Mouse (Mus musculus): ENCODE results near the gene Tmeff1. TPM values are rescaled to one million over a fixed set of nuclear protein-coding genes. Genes with fewer than 3 reads are reported as not detected.

Tmeff1 gene
- 16.7 and 16.8 TPM in 2 replicates for polyA plus RNA-seq (2015; fragmentation: Nextera tagmentation; extraction: Ambion mirVana)

GRCm38 (mm10) chr4:48584421-48585240 lies at the start of gene Tmeff1:
TSS of gene Tmeff1 (plus strand) at chr4:48585174.
- H3K9ac ChIP-seq (ENCODE audit: low read length) = peak within 1 kb of the TSS; percentile 83
- no peaks in the 10 kb centered on the region for H3K36me3 ChIP-seq (ENCODE audit: control insufficient read depth, insufficient read depth, low read length)
- peak within 1 kb of the TSS; percentile 79 for H3K4me3 ChIP-seq (ENCODE audit: low read depth, low read length)
- no peaks in the 10 kb centered on the region; the same call in 1 of the 2 replicates for H3K9me3 ChIP-seq (ENCODE audit: control insufficient read depth, low read length)
- DNase-seq (ENCODE audit: low spot score) (peak; percentile 47), ATAC-seq (ENCODE audit: low FRiP score, low TSS enrichment) (peak; percentile 46)
- H3K4me1 ChIP-seq (replicated peaks; ENCODE audit: control insufficient read depth, insufficient read depth) = 0 out of 2 replicates have a peak, but pooled peaks cover 3% of the 10 kb centered on the region
- TF ChIP-seq EP300 (optimal IDR thresholded peaks at IDR 0.05) (no peak), CTCF (IDR thresholded peaks at IDR 0.05; ENCODE audit: low read depth) (no peak)
- H3K27me3 ChIP-seq (ENCODE audit: control insufficient read depth, insufficient read depth, low read length) = no peaks in the 10 kb centered on the region
- 2% methylated on average over 42 of the region's 64 CpGs for WGBS
- peak within 1 kb of the TSS; percentile 90 for H3K4me2 ChIP-seq (replicated peaks; ENCODE audit: low read depth)
- H3K27ac ChIP-seq (replicated peaks) = peak within 1 kb of the TSS; percentile 88

DNA sequence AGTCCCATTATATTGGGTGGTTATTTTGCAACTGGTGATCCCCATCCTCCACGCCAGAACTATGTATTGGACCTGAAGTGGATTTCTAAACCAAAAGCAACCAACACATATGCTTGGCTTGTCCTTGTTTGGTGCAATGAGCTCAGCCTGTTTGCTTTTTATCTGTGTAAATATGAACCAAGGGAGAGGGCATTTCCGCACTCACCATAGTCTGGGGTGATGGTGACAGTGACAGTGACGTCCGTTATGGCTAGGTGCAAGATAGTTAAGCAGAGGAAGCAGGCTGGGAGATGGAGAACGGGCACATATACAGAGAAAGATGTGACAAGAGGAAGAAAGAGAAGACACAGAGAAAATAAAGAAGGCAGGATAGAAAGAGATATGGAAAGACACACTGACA lies 48.7 kb upstream of the Tmeff1 start:
- H3K9ac ChIP-seq (ENCODE audit: low read length) = no peak overlapping the region
- H3K36me3 ChIP-seq (ENCODE audit: control insufficient read depth, insufficient read depth, low read length) = no peaks in the 10 kb centered on the region
- ATAC-seq (ENCODE audit: low FRiP score, low TSS enrichment) (no peak), DNase-seq (ENCODE audit: low spot score) (no peak)
- H3K27me3 ChIP-seq (ENCODE audit: control insufficient read depth, insufficient read depth, low read length) = no peaks in the 10 kb centered on the region
- TF ChIP-seq EP300 (optimal IDR thresholded peaks at IDR 0.05) = no peak
- TF ChIP-seq CTCF (IDR thresholded peaks at IDR 0.05; ENCODE audit: low read depth) = no peak
- no peaks in the 10 kb centered on the region for H3K4me1 ChIP-seq (replicated peaks; ENCODE audit: control insufficient read depth, insufficient read depth)
- no peak overlapping the region for H3K27ac ChIP-seq (replicated peaks)
- H3K4me3 ChIP-seq (ENCODE audit: low read depth, low read length) = no peak overlapping the region
- no peaks in the 10 kb centered on the region for H3K9me3 ChIP-seq (ENCODE audit: control insufficient read depth, low read length)
- no peak overlapping the region for H3K4me2 ChIP-seq (replicated peaks; ENCODE audit: low read depth)
- 72% methylated on average over 5 of the region's 5 CpGs for WGBS

DNA sequence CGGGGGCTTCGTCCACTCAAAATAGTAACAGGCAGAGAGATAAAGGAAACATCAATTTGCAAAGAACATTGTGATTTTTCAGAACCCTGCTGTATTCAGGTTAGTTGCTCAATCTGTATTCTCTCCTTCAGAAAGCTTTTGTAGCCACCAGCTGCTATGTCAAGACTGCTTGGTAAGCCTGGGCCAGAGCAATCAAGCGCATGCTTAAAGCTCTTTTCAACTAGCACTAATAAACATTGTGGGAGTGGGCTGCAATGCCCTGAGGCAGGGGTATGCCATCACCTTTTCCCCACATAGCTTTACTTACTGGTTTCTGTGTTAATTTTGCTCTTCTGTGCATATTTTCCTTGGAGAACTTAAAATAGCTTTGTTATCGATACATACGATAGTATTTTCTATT lies 48.0 kb upstream of the Tmeff1 start:
- 81% methylated on average over 5 of the region's 5 CpGs for WGBS
- TF ChIP-seq CTCF (IDR thresholded peaks at IDR 0.05; ENCODE audit: low read depth) = no peak
- no peak for TF ChIP-seq EP300 (optimal IDR thresholded peaks at IDR 0.05)
- no peak for ATAC-seq (ENCODE audit: low FRiP score, low TSS enrichment)

DNA sequence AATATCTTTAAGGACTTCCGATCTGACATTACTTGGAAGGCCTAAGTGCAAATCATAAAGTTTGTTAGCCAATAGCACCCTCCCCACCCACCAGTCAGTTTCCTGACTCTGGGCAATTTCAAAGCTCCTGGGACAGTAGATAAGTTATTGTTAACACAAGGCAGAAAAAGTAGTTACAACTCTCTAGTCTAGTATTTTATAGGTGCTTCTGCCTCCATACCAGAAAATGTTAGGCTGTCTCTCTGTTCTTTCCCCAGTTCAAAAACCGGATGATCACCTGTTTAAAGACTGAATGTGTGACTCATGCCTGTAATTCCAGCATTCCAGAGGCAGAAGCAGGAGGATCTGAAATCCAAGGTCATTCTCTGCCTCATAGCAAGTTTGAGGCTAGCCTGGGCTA lies 46.4 kb upstream of the Tmeff1 start:
- no peaks in the 10 kb centered on the region for H3K36me3 ChIP-seq (ENCODE audit: control insufficient read depth, insufficient read depth, low read length)
- H3K4me1 ChIP-seq (replicated peaks; ENCODE audit: control insufficient read depth, insufficient read depth) = no peaks in the 10 kb centered on the region; the same call in none of the 2 replicates
- H3K9me3 ChIP-seq (ENCODE audit: control insufficient read depth, low read length) = no peaks in the 10 kb centered on the region
- ATAC-seq (ENCODE audit: low FRiP score, low TSS enrichment) (no peak), DNase-seq (ENCODE audit: low spot score) (no peak)
- H3K9ac ChIP-seq (ENCODE audit: low read length) = no peak overlapping the region
- no peak for TF ChIP-seq CTCF (IDR thresholded peaks at IDR 0.05; ENCODE audit: low read depth)
- TF ChIP-seq EP300 (optimal IDR thresholded peaks at IDR 0.05) = no peak
- no peak overlapping the region for H3K27ac ChIP-seq (replicated peaks)
- 86% methylated on average over 2 of the region's 2 CpGs for WGBS
- H3K4me3 ChIP-seq (ENCODE audit: low read depth, low read length) = no peak overlapping the region
- no peak overlapping the region for H3K4me2 ChIP-seq (replicated peaks; ENCODE audit: low read depth)
- H3K27me3 ChIP-seq (ENCODE audit: control insufficient read depth, insufficient read depth, low read length) = no peaks in the 10 kb centered on the region

More for the DNA sequence above, 48.0 kb upstream of the Tmeff1 start:
- no peak overlapping the region for H3K9ac ChIP-seq (ENCODE audit: low read length)
- H3K36me3 ChIP-seq (ENCODE audit: control insufficient read depth, insufficient read depth, low read length) = no peaks in the 10 kb centered on the region
- no peak for DNase-seq (ENCODE audit: low spot score)
- no peaks in the 10 kb centered on the region for H3K9me3 ChIP-seq (ENCODE audit: control insufficient read depth, low read length)
- H3K27ac ChIP-seq (replicated peaks) = no peak overlapping the region
- H3K27me3 ChIP-seq (ENCODE audit: control insufficient read depth, insufficient read depth, low read length) = no peaks in the 10 kb centered on the region
- no peaks in the 10 kb centered on the region; the same call in 1 of the 2 replicates for H3K4me1 ChIP-seq (replicated peaks; ENCODE audit: control insufficient read depth, insufficient read depth)
- H3K4me2 ChIP-seq (replicated peaks; ENCODE audit: low read depth) = no peak overlapping the region
- H3K4me3 ChIP-seq (ENCODE audit: low read depth, low read length) = no peak overlapping the region

- H3K9ac ChIP-seq (ENCODE audit: low read length) = peak within 1 kb of the TSS; percentile 94
- no peaks in the 10 kb centered on the region for H3K36me3 ChIP-seq (ENCODE audit: control insufficient read depth, insufficient read depth, low read length)
- DNase-seq (ENCODE audit: low spot score) (peak; percentile 62), ATAC-seq (ENCODE audit: low FRiP score, low TSS enrichment) (peak; percentile 76)
- no peaks in the 10 kb centered on the region for H3K27me3 ChIP-seq (ENCODE audit: control insufficient read depth, insufficient read depth, low read length)
- no peaks in the 10 kb centered on the region; the same call in none of the 2 replicates for H3K4me1 ChIP-seq (replicated peaks; ENCODE audit: control insufficient read depth, insufficient read depth)
- peak within 1 kb of the TSS; percentile 70 for H3K4me3 ChIP-seq (ENCODE audit: low read depth, low read length)
- H3K27ac ChIP-seq (replicated peaks) = peak within 1 kb of the TSS; percentile 88
- H3K9me3 ChIP-seq (ENCODE audit: control insufficient read depth, low read length) = no peaks in the 10 kb centered on the region
- H3K4me2 ChIP-seq (replicated peaks; ENCODE audit: low read depth) = peak within 1 kb of the TSS; percentile 76
- WGBS = 1% methylated on average over 43 of the region's 86 CpGs
- TF ChIP-seq CTCF (IDR thresholded peaks at IDR 0.05; ENCODE audit: low read depth) = no peak
- TF ChIP-seq EP300 (optimal IDR thresholded peaks at IDR 0.05) = no peak
These were observed 45.0 kb upstream of the Tmeff1 start, which contains the start of gene Msantd3 for GRCm38 (mm10) chr4:48539841-48540575. TSS of gene Msantd3 (plus strand) at chr4:48539935.

Measured in stomach, postnatal 0 days (tissue).